Mouse (Mus musculus) kidney, adult 11 months (tissue): ENCODE data around the gene Fam81a.

Source experiments
- DNase-seq: peaks from one replicate; pipeline ENCODE4 v3.0.0; 2022

Gene Fam81a

GRCm38 (mm10) chr9:70108151-70108550 is 34.2 kb downstream of the Fam81a start:
- DNase-seq, result no peak

DNA sequence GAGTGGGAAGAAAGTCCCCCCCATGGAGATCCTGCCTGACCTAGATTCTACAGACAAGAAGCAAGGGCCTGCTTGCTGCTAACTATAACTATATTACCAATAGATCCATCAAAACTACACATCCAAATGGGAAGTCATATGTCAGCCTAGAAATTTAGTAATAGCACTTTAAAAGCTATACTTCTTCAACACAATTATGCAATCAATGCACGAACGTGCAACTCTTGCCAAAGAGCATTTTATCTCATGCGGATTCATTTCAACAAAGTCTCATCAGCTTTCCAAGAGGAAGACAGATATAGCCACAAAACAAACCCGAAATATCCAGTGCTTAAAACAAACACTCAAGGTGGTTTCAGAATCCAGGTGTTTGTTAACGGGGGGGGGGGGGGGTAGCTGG is 36.8 kb downstream of the Fam81a start:
- no peak for DNase-seq

DNA sequence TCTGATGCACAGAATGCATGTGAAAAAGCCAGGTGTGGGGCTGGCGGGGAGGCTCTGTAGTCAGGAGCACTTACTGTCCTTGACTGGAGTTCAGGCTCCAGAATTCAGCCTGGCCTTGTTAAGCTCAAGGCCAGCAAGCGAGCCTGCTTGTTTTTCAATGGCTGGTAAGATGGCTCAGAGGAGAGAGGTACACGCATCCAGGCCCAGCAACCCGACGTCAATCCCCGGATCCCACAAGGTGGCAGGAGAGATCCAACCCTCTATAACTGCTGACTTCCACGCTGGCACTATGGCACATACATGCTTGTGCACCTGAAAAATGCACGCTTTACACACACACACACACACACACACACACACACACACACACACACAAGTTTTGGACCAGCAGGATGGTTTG is 39.3 kb downstream of the Fam81a start:
- no peak for DNase-seq

- no peak for DNase-seq
Observed at GRCm38 (mm10) chr9:70097542-70097941, 44.8 kb downstream of the Fam81a start.

- no peak for DNase-seq
Observed at GRCm38 (mm10) chr9:70095016-70095415, 47.3 kb downstream of the Fam81a start.

GRCm38 (mm10) chr9:70090541-70090940 is 51.8 kb downstream of the Fam81a start:
- DNase-seq, result no peak

- DNase-seq, result no peak
Observed at GRCm38 (mm10) chr9:70088786-70089096, 53.6 kb downstream of the Fam81a start.

DNA sequence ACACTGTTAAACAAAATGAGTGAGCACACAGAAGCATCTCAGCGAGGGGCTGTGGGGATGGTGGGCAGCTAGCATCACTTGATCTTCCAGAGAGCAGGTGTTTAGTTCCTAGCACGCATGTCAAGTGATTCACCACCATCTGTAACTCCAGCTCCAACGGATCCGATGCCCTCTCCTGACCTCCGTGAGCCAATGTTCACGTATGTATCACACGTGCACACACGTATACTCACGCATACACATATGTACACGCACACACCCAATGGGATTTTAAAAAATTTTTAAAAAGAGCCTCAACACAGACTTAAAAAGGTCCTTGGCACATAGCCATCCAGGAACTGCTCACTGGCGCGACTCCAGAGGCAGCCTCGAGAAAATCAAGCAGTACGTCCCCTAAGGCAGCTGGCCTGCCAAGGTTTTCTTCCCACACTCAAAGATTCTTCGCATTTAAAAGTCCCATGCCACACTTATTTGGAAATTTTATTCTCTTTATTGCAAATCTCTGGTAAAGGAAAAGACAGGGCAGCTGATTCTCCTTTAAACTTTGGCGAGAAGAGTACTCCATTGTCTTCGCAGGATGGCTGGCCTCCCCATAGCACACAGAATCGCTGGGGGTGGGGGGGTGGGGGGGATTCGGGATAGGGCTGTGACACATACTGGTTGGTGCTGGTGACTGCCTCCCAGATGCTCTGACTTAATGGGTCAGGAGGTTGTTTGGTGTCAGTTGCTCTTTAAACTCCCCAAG is 54.1 kb downstream of the Fam81a start:
- no peak for DNase-seq

DNA sequence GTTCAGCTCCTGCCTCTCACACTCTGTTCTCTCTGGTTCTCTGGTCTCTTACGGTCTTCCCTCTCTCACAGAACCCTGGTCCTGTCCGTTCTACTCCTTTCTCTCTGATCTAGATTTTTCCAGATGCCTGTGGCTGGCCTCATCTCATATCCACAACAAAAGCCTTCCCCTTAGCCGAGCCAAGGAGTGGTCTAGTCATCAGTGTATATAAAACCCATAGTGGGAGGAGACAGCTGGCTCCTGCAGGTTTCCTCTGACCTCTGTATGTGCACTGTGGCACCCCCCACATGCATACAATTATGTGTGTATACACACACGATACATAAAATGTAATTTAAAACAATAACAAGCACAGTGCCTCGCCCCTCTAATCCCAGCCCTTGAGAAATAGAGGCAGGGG is 55.0 kb downstream of the Fam81a start:
- no peak for DNase-seq

GRCm38 (mm10) chr9:70086091-70086490 is 56.3 kb downstream of the Fam81a start:
- DNase-seq, result no peak

DNA sequence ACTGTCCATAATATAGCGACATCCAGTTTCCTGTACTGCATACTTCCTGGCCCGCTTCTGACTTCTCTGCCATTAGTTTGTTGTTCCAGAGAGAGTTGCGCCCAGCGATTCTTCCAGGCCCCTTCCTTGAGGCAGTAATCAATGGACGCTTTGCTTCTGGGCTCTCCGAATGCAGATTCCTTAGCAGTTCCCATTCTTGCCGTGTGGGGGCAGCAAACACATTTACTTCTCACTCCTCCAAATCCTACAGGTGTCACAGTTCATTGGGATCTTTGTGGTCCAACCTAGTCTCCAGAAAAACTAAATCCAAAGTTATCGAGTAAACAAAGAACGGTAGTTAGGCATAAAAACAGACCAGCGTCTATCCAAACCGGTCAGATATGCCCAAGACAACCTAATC is 58.3 kb downstream of the Fam81a start:
- peak; percentile 28 for DNase-seq

DNA sequence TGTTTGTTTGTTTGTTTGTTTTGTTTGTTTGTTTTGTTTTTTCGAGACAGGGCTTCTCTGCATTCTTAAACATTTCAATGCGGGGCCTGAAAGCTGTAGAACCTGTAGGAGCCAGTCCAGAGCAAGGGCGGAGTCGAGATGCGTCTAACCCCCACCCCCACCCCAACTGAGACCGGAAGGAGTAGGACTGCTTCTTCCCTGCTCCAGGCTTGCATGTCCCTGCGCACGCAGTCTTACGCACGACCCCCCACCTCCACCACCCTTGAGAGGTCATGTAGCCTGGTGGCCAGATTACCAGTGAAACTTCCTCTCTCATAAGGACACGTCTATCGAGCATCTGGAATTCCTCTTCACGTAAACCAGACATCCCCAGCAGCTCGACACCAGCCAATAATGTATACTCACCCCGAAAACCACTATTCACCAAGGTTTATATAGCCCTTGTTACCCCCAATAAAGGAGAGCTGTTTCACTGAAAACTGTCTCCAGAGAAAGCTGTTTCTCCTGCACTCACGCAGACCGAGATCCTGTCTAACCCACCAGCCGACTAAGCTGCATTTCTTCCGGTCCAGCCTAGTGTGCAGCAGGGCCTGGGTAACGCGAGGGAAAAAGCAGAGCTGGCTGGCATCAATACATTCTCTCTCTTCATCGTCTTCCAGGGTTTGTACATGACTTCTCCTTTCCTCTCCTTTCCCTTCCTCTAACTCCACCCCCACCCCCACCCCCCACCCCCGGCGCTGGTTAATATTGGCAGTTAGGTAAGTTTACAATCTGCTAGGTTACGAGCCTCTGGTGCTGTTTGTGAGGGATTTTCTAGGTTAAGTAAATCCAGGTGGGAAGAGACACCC is 59.8 kb downstream of the Fam81a start:
- DNase-seq, result no peak

GRCm38 (mm10) chr9:70081767-70082166 is 60.6 kb downstream of the Fam81a start:
- no peak for DNase-seq

- DNase-seq, result no peak
Observed at GRCm38 (mm10) chr9:70080976-70081375, 61.4 kb downstream of the Fam81a start.

DNA sequence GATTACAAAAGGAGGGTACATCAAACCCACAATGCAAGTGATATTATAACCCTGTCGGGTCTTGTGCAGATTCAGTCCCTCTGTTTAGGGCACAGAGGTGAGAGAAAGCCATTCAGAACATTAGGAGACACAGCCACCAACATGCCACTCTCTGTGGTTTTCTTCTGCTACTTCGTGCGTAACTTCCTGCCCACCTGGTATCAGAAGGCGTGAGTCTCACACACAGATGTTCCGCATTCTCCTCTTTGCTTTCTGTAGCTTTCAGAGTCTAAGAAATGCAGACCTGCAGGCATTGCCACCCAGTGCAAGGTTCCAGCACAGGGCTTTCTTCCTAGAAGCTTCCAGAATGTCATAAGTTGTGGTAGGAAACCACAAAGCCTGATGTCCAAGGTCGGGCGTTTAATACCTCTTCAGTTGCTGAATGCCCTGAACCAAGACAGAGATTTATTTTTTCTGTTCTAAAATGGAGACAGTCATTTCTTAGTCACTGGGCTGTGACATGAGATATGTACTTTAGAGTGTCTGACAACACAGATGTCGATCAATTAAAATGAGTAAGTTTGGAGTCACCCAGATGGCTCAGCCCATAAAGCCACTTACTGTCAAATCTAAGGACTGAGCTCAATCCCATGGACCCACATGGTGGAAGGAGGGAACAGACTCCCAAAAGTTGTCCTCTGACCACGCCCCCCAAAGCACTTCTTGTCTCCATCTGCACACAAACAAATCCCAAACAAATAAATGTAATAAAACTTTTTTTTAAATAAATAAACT is 62.1 kb downstream of the Fam81a start:
- DNase-seq, result no peak

GRCm38 (mm10) chr9:70078034-70078433 is 64.3 kb downstream of the Fam81a start:
- no peak for DNase-seq

GRCm38 (mm10) chr9:70077170-70077569 is 65.2 kb downstream of the Fam81a start:
- no peak for DNase-seq

GRCm38 (mm10) chr9:70072387-70072786 is 70.0 kb downstream of the Fam81a start:
- DNase-seq, result no peak

DNA sequence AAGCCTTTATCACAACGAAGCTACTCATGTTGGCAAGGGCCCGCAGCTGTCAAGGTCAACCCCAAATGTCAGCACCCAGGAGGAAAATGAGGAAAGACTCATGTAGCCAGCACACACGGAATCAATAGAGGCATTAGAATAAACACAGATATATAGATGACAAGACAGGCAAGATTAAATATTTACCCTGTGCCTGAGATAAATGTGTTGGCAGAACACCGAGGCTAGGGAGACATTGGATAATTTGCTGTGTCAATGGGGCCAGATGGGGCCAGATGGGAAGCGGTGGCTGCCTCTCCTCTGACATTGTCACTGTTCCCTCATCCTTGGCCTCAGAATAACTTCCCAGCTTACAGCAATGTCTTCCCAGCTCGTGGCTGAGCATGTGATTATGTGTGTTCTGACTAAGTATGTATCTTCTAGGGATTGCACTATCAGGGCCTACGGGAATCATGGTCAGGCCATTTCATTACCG is 72.4 kb downstream of the Fam81a start:
- DNase-seq, result no peak

DNA sequence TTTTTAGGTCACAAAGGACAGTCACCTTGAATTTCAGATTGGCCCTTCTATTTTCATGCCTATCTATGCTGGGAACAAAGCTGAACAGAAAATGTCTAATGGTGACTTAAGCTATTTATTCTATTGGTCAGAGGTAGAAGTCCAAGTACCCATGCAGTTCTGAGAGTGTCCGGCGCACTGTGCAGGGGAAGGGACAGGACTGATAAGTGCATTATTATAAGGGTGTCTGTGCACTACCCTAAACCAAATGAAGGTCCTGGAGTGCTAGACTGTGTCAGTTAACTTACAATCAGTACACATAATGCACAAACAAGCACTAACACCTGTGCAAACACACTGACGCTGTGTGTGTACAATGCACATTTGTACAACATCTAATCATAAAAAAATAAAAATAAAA is 74.9 kb downstream of the Fam81a start:
- no peak for DNase-seq

GRCm38 (mm10) chr9:70062012-70062411 is 80.3 kb downstream of the Fam81a start:
- DNase-seq, result no peak

- no peak for DNase-seq
Observed at GRCm38 (mm10) chr9:70053411-70053810, 88.9 kb downstream of the Fam81a start.

- peak; percentile 11 for DNase-seq
Observed at GRCm38 (mm10) chr9:70052730-70053129, 89.6 kb downstream of the Fam81a start.

- no peak for DNase-seq
Observed at GRCm38 (mm10) chr9:70049839-70050238, 92.5 kb downstream of the Fam81a start.
